Mouse (Mus musculus) left cerebral cortex, adult 8-10 months (tissue): ENCODE data around the gene Pou6f2. TPM values are rescaled to one million over a fixed set of nuclear protein-coding genes. Genes with fewer than 3 reads are reported as not detected.

Experiments used
- DNase-seq, 2 experiments: peaks; one replicate each; pipeline ENCODE4 v3.0.0; 2022; ENCODE audit warnings: low spot score in 2 of 2
- total RNA-seq, 4 experiments: library from RNA; stranded (reverse); gene quantifications; 2 replicates each; pipeline ENCODE4 v1.2.4; 2022

Gene Pou6f2
- total RNA-seq, 4 experiments from 2014 or later: 3.0 to 5.3 (median 4.6) TPM

DNA sequence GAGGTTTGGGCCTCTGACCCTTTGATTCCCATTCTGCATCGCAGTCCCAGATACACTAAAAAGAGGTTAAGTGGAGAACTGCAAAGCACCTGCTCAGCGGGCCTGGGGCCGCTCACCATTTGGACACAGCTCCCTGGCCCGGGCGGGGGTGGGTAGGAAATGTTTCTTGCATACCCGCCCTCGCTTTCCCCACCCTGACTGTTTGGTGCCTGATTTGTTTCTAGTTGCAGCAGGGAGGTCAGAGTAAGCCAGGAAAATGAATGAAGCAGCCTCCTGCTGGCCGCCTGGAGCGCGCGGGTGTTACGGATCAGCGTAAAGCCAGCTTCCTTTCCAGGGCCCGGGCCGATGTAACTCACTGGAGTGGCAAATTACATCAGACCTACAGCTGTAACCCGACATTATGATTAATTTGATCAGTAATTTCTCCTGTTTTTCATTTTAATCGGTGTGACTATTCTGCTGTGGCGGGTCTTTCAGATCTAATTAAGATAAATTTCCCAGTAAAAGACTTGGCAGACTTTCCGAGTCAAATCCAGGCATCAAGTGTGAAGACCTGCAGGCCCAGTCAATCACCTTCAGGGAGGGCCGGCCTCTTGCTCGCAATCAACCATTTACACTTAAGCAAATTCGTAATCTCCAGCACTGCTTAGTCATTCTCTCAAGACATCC is 178.8 kb downstream of the Pou6f2 start:
- no peak for DNase-seq

DNA sequence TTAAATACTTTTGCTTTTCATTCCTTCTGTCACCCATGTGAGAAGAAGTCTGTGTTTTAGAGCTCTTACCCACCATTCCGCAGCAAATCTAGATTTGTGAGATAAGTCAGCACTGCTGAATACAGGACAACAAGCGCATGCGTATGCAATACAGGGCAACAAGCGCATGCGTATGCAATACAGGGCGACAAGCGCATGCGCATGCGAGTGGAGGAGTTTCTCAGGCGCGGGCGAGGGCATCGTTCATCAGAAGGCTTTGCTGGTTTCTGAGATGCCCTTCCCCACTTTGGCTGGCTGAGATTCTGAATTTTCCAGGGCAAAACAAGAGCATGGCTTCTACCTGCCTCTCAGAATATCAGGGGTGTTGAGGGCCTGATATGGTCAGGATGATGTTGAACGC is 186.2 kb downstream of the Pou6f2 start:
- DNase-seq: no peak

GRCm38 (mm10) chr13:18204476-18205250 is 192.8 kb downstream of the Pou6f2 start:
- no peak for DNase-seq

- DNase-seq: no peak
Measured at GRCm38 (mm10) chr13:18174003-18174402, 223.5 kb downstream of the Pou6f2 start.

DNA sequence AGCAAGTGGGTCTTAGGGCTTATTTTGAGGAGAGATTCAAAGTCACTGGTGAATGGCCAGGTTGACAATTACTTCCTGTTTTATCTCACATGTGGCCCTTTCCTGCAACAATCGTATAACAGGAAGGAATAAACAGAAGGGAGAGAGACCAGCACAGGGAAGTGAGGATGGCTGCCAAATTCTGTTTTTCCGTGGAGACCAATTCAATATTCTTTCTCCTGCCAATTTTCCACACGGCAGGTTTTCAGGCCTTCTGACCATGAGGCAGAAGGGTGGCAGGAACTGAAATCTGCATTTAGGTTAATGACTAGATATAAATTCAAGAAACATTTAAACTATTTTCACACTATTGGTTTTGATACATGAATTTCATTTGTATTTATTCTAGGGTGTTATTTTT is 224.5 kb downstream of the Pou6f2 start:
- DNase-seq: no peak

DNA sequence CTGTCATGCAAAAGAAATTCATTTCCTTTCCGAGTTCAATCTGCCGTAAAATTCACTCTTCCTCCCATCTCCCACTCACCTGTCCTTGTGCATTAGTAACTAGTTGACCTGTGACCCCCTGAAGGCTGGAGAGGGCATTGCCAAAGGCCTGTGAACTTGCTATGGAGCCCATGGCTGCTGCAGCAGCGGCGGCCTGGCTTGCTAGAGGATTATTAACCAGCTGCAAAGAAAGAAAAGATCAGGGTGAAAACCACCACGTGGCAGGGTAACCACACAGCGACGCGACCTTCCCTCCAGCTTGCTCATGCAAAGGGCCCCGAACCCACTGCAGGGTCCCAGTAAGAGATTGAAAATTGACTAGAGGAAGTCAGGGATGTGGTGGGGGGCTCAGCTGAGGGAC is 225.2 kb downstream of the Pou6f2 start:
- no peak for DNase-seq

GRCm38 (mm10) chr13:18164182-18164581 is 233.3 kb downstream of the Pou6f2 start:
- no peak for DNase-seq

DNA sequence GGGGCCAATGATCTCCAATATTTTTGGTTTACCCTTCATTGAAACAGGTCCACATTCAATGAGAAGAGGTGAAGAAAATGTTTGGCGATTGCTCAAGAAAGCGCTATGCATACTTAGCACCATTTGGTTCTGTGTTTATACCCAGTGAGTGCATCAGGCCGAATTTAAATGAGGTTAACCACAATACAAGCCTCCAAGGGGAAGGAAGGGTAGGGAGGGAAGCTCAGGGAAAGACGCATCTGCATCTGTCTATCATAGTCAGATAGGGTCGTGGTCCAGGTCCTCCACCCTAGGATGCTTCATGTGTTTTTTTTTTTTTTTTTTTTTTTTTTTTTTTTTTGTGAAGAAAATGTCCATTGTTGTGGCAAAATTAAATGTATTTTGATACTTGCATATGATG is 236.9 kb downstream of the Pou6f2 start:
- DNase-seq: no peak

DNA sequence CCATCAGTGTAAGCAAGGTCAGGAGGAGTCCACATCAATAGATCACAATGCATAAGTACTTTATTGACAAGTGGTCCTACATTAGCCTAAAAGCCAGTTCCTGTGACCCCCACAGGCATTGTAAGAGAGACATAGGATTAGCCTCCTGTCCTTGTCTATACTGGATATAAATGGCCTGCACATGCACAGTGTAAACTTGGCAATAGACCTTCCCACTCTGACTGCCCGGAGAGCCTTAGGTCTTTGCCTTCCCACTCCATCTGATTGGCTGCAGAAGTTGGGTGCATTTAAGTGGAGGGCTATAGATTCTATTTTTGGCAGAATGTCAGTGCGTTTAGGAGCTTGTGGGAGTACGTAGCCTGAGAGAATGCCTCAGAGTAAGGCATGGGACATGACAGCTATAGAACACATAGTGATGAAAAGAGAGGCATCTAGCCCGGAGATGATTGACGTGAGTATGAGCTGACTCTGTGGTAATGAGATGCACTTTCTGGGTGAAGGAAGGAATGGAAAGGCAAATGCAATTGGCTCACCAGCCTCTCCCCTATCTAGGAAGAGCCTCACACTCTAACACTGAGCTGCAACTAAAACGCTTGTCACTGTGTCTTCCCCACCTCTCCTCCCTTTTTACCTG is 243.4 kb downstream of the Pou6f2 start:
- DNase-seq: no peak

DNA sequence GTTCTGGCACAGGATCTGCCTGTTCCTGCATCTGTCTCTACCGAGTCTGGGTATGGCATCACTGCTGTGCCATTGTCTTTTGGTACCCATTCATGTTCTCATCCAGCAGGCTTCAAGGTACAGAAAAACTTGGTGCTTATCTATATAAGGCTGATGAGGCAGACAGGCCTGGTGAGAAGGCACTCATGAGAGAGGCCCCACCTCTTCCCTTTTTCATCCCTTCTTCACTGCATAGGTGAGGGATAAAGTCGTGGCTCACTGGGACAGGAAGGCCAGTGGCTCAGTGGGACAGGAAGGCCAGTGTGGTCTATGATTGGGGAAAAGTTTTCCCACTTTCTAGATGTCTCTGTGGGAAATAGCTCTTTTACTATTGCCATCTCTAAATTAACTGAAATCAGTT is 263.8 kb downstream of the Pou6f2 start:
- DNase-seq: no peak

GRCm38 (mm10) chr13:18133193-18133592 is 264.3 kb downstream of the Pou6f2 start:
- DNase-seq: no peak

- DNase-seq: no peak
Measured at GRCm38 (mm10) chr13:18131324-18131723, 266.2 kb downstream of the Pou6f2 start.

DNA sequence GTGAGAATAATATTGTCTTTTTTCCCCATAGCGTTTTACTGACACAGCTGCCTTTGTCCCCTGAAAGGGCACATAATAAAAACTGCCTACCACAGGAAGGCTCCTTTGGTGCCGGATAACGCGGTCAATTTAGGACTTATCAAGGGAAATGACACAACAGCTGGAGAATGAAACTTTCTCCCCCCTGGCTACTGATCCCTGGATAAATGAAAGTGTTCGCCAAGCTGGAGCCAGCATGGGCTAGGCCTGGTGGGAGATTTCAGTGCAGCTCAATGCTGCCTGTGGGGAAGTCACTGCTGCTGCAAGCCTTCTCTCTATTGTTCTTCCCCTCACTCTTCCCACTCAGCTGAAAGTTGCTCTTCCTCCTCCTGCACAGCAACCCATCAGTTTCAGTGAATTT is 267.8 kb downstream of the Pou6f2 start:
- no peak for DNase-seq

GRCm38 (mm10) chr13:18128826-18129225 is 268.7 kb downstream of the Pou6f2 start:
- no peak for DNase-seq

DNA sequence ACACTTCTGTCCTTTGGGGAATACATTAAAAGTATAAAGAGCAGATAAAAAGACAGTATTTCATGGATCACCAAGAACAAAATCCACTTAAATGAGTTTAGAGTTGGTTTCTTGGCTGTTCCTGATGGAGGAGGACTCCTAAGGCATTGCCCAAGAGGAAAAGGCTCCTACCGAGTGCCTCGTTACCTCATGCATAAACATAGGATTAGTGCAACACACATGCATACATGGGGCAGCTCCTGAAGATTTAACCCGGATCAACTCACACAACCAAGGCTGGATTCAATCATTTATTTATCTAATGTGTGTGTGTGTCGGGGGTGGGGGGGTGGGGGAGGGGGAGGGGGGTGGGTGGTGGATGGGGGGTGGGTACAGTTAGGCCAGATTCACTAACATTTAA is 269.4 kb downstream of the Pou6f2 start:
- no peak for DNase-seq

GRCm38 (mm10) chr13:18126111-18126510 is 271.4 kb downstream of the Pou6f2 start:
- no peak for DNase-seq

DNA sequence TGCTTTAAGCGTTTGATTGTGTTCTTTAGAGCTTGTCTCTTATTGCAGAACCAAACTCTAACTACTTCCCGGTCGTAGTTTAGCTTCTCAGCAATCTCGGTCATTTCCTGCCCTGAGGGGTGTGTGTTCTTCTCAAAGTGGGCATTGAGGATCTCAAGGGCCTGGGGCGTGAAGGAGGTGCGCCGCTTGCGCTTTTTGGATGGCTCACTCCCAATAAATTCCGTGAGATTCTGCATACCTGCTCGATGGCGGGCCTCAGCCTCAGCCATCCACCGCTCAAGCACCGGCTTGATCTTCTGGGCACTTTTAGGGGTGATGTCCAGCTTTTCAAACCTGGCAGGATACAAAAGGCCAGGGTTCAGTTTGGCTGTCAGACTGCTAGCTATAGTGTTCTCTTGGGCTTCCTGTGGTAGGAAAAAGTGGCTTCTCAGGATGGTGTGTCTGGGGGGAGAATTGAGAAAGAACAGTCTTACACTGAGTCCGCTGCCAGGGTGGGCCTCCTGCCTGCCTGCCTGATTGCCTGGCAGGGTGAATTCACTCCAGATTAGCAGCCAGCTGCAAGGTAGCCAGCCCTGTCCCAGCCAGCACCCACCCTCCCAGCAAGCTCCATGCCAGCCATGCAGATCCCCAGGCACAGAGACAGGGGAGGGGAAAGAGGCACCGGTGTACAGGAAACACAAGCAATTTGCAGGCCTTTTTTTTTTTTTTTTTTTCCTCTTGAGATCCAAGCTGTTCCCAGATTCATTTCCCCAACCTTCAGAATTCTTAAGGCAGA is 272.1 kb downstream of the Pou6f2 start:
- no peak for DNase-seq

DNA sequence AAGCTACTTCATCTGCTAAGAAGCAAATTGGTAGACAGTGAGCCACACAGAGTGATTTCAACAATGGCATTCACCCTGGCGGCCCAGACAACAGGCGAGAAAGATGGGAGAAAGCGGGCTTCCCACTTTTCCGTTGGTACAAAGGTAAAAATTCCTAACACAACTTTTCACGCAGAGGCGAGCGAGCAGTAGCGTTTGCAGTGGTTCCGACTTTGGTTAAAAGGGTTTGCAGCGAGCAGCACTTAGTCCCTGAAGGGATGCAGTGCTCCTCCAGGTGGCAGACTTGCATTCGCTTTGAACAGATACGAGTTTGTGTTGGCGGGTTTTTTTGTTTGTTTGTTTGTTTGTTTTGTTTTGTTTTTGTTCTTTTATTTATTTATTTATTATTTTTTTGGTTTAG is 273.1 kb downstream of the Pou6f2 start:
- DNase-seq: peak in 1 of 2 experiments; percentile 13

DNA sequence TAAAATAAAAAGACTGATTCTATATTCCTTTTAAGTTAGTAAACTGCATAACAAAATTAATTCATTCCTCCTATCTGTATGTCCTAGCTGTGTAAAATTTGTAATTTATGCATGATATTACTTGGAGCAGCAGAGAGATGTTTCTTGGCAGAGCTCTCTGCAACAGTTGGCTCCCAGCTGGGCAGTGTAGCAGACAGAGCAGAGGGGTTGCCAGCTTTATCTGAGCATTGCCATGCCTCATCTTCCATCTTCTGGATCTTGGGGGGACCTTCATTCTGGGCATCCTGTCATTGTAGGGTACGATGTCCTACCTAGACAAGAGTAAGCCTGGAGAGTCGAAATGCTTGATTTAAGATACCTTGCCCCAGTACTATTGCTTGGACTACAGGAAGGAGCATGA is 277.1 kb downstream of the Pou6f2 start:
- DNase-seq: no peak

DNA sequence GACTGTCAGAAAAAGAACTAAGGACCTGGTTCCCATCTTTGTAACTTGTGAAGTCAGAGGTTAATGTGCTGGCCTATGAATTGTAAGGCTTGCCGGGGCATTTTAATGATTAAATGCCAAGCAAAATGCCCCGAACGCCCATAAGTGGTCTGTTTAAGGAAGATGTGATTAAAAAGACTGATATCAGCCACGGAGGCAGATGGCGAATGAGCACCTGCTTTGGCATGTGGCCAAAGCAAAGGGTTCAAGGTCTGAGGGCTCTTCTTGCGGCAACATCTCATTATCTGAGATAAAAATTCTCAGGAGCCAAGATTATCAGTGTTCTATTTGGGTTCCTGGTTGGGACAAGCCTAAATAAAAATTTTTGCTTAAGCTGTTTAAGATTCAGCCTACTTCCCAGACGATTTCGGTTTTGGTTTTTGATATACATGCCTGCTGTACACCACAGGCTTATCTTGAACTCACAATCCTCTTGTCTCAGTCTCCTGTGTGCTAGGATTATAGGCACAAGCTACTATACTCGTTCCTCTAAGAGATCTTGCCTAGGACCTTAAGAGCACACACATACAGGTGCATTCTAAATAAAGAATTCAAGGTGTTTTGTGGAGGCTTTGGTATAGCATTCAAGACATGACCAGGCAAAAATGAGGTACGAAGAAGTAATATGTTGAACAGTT is 315.9 kb downstream of the Pou6f2 start:
- no peak for DNase-seq
